Mouse (Mus musculus): ENCODE results near the gene Scgb1a1.
"Not testable (repeated sequence)": the region's sequence is repeated elsewhere in the genome, so short reads cannot be mapped to it uniquely, and the experiment has no call there.

The Scgb1a1 gene

GRCm38 (mm10) chr19:9087821-9088220 is at the start of gene Scgb1a1:
Gene Scgb1a1, minus strand, starts transcription at chr19:9087958.
- no peak for DNase-seq (ENCODE audit: low spot score)

GRCm38 (mm10) chr19:9137159-9137558 is 49.4 kb upstream of the Scgb1a1 start:
- no peak for DNase-seq (ENCODE audit: low spot score)

GRCm38 (mm10) chr19:9135512-9136331 is 48.0 kb upstream of the Scgb1a1 start, which contains the start of gene Asrgl1:
Gene Asrgl1, minus strand, starts transcription at chr19:9135636.
- peak; percentile 91 for DNase-seq (ENCODE audit: low spot score)

GRCm38 (mm10) chr19:9134746-9135511 is 47.2 kb upstream of the Scgb1a1 start:
- no peak for DNase-seq (ENCODE audit: low spot score)

- peak; percentile 29 for DNase-seq (ENCODE audit: low spot score)
These were observed 42.2 kb upstream of the Scgb1a1 start for GRCm38 (mm10) chr19:9129996-9130395.

- no peak for DNase-seq (ENCODE audit: low spot score)
These were observed 40.9 kb upstream of the Scgb1a1 start for GRCm38 (mm10) chr19:9128499-9129194.

- not testable (repeated sequence) for DNase-seq (ENCODE audit: low spot score)
These were observed 36.2 kb upstream of the Scgb1a1 start for GRCm38 (mm10) chr19:9123986-9124385.

- no peak for DNase-seq (ENCODE audit: low spot score)
These were observed 34.6 kb upstream of the Scgb1a1 start for GRCm38 (mm10) chr19:9122390-9122789.

- no peak for DNase-seq (ENCODE audit: low spot score)
These were observed 32.1 kb upstream of the Scgb1a1 start for GRCm38 (mm10) chr19:9119655-9120425.

GRCm38 (mm10) chr19:9117275-9117674 is 29.5 kb upstream of the Scgb1a1 start:
- no peak for DNase-seq (ENCODE audit: low spot score)

- DNase-seq (ENCODE audit: low spot score): no peak
These were observed 28.5 kb upstream of the Scgb1a1 start for GRCm38 (mm10) chr19:9116268-9116667.

GRCm38 (mm10) chr19:9112043-9112442 is 24.3 kb upstream of the Scgb1a1 start:
- DNase-seq (ENCODE audit: low spot score): no peak

- DNase-seq (ENCODE audit: low spot score): no peak
These were observed 22.6 kb upstream of the Scgb1a1 start for GRCm38 (mm10) chr19:9110182-9110869.

- no peak for DNase-seq (ENCODE audit: low spot score)
These were observed 20.8 kb upstream of the Scgb1a1 start for GRCm38 (mm10) chr19:9108536-9108935.

- DNase-seq (ENCODE audit: low spot score): peak; percentile 49
These were observed 19.6 kb upstream of the Scgb1a1 start for GRCm38 (mm10) chr19:9107379-9107755.

- DNase-seq (ENCODE audit: low spot score): peak; percentile 75
These were observed 19.1 kb upstream of the Scgb1a1 start for GRCm38 (mm10) chr19:9106751-9107378.

- peak; percentile 46 for DNase-seq (ENCODE audit: low spot score)
These were observed 18.3 kb upstream of the Scgb1a1 start for GRCm38 (mm10) chr19:9106096-9106495.

- DNase-seq (ENCODE audit: low spot score): peak; percentile 46
These were observed 17.4 kb upstream of the Scgb1a1 start for GRCm38 (mm10) chr19:9105101-9105685.

GRCm38 (mm10) chr19:9103986-9104385 is 16.2 kb upstream of the Scgb1a1 start:
- no peak for DNase-seq (ENCODE audit: low spot score)

- DNase-seq (ENCODE audit: low spot score): no peak
These were observed 13.3 kb upstream of the Scgb1a1 start for GRCm38 (mm10) chr19:9101062-9101457.

Data from urinary bladder, postnatal 14 days (tissue).